Mouse (Mus musculus) liver, embryonic 18 days (tissue): Measurements from ENCODE around the gene Vmn2r13. TPM values are rescaled to one million over a fixed set of nuclear protein-coding genes. Genes with fewer than 3 reads are reported as not detected.

Experiments used
- polyA plus RNA-seq: library from polyadenylated mRNA; depleted of rRNA; stranded (reverse); fragments of >200 nt; gene quantifications from 2 replicates; pipeline ENCODE4 v1.2.3, GENCODE M21; 2012; rRNA removed

The Vmn2r13 gene
- polyA plus RNA-seq, result not detected in 2 replicates

DNA sequence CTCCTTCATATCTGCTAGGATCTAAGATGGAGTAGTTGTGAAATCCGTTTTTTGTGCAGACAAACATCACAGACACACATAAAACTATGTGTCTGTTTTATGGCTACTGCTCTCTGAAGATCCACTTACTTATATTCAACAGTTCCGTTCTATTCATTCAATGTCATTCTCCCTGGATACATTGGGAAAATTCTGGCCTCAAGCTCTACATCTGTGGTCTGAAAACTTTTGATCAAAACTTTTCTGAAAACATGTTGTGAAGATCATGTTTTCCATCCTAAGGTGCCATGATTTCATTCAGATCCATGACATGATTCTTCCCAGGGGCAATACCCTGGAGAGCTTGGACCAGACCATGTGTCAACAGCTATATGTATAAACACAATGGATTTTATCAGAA lies at the start of gene Vmn2r13:
Gene Vmn2r13 (minus strand): TSS at position 101 of the 400 bp plus-strand sequence.

DNA sequence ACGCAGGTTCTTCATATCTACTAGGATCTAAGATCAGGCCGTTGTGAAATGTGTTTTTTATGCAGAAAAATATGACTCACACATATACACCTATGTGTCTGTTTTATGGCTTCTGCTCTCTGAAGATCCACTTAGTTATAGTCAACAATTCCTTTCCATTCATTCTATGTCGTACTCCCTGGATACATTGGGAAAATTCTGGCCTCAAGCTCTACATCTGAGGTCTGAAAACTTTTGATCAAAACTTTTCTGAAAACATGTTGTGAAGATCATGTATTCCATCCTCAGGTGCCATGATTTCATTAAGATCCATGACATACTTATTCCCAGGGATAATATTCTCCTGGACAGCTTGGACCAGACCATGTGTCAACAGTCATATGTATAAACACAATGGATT lies 32.6 kb upstream of the Vmn2r13 start, which contains the start of gene Vmn2r14:
Gene Vmn2r14 (minus strand): TSS at position 101 of the 400 bp plus-strand sequence.

Other genes with a start within 250 kb of the Vmn2r13 start
- not detected in 2 replicates for gene Vmn2r10, start 185.7 kb downstream of the Vmn2r13 start, polyA plus RNA-seq
- not detected in 2 replicates for gene Vmn2r11, start 132.6 kb downstream of the Vmn2r13 start, polyA plus RNA-seq
- not detected in 2 replicates for gene Vmn2r12, start 94.2 kb downstream of the Vmn2r13 start, polyA plus RNA-seq
- gene Vmn2r14, start 32.5 kb upstream of the Vmn2r13 start, polyA plus RNA-seq, result not detected in 2 replicates
- not detected in 2 replicates for gene Vmn2r15, start 105.4 kb upstream of the Vmn2r13 start, polyA plus RNA-seq
- gene Vmn2r16, start 138.0 kb upstream of the Vmn2r13 start, polyA plus RNA-seq, result not detected in 2 replicates
- not detected in 2 replicates for gene Vmn2r17, start 227.5 kb upstream of the Vmn2r13 start, polyA plus RNA-seq